In the genomic region with DNA sequence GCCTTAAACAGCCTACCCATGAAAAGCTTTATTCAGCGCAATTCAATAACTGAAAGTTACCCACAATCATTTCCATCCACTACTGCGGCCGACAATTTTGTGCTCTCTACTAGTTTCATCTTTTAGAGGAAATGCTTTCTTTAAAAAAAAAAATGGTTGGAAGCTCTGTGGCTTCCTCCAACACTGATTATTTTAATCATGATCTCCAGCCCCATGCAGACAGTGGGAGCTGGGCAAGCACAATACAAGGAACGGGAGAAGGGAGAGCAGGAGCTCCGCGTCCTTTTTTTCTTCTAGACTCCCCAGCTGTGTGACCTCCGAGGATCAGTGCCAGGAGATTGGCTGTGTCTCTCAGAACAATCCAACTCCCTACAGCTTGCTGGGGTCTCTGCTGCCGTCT, we compare ENCODE assay signal across 29 mouse cellular contexts. TPM values are rescaled to one million over a fixed set of nuclear protein-coding genes. Genes with fewer than 3 reads are reported as not detected.
A peak's percentile ranks its signal among the peaks of the same experiment; 100 is the strongest.
DNase-seq lines count a peak whose midpoint lies in the region; ATAC-seq and TF ChIP-seq lines count a peak whose summit lies in the region.
"Had no signal": no experiment of that assay in that cellular context is flagged by ENCODE, and none has a peak within 500 bp of the region (broad histone marks: within the 10 kb centered on the region; RNA-seq: fewer than 3 reads in every experiment).

No protein-coding gene starts in this region.

- no peak for TF ChIP-seq CTCF in stomach, postnatal 0 days (IDR thresholded peaks at IDR 0.05; ENCODE audit: low read depth)

- H3K4me1 ChIP-seq in heart, embryonic 13.5 days, result peaks cover 61% of the 10 kb centered on the region
- H3K4me1 ChIP-seq in stomach, postnatal 0 days (replicated peaks; ENCODE audit: control insufficient read depth, insufficient read depth), result 0 out of 2 replicates have a peak, but pooled peaks cover 2% of the 10 kb centered on the region
- peaks cover 38% of the 10 kb centered on the region for H3K4me1 ChIP-seq in liver, embryonic 11.5 days (replicated peaks; ENCODE audit: control insufficient read depth, insufficient read depth, low read length)

- no peak for ATAC-seq in heart, embryonic 13.5 days (ENCODE audit: extremely low read depth, insufficient number of reproducible peaks, low FRiP score, low TSS enrichment)
- ATAC-seq in stomach, postnatal 0 days (ENCODE audit: low FRiP score, low TSS enrichment), result no peak
- no peak for ATAC-seq in liver, embryonic 11.5 days (replicated peaks; ENCODE audit: low FRiP score)
- ATAC-seq: forebrain, embryonic 15.5 days; hindbrain, embryonic 16.5 days; intestine, embryonic 16.5 days; midbrain, embryonic 13.5 days; Patski had no signal

- intact Hi-C loops in heart, postnatal 36 days (cut with DNase I), result no loop called here

- H3K27ac ChIP-seq in heart, embryonic 13.5 days (replicated peaks), result 0 out of 2 replicates have a peak overlapping the region, but pooled peaks have one; percentile 14
- no peak overlapping the region for H3K27ac ChIP-seq in stomach, postnatal 0 days (replicated peaks)
- no peak overlapping the region for H3K27ac ChIP-seq in liver, embryonic 11.5 days (ENCODE audit: low read depth, low read length)
- H3K27ac ChIP-seq: forebrain, embryonic 15.5 days; hindbrain, embryonic 10.5 days; limb, embryonic 13.5 days; liver, embryonic 15.5 days; lung, embryonic 15.5 days; midbrain, embryonic 13.5 days had no signal

- no peak overlapping the region for H3K9ac ChIP-seq in heart, embryonic 13.5 days
- H3K9ac ChIP-seq in stomach, postnatal 0 days (ENCODE audit: low read length), result no peak overlapping the region
- H3K9ac ChIP-seq in liver, embryonic 11.5 days (ENCODE audit: low read depth, low read length), result no peak overlapping the region
- H3K9ac ChIP-seq: forebrain, embryonic 15.5 days; limb, embryonic 13.5 days; liver, embryonic 15.5 days; lung, embryonic 15.5 days; midbrain, embryonic 13.5 days had no signal

- no peak overlapping the region for H3K4me2 ChIP-seq in heart, embryonic 13.5 days
- no peak overlapping the region for H3K4me2 ChIP-seq in stomach, postnatal 0 days (replicated peaks; ENCODE audit: low read depth)
- no peak overlapping the region for H3K4me2 ChIP-seq in liver, embryonic 11.5 days
- H3K4me2 ChIP-seq: forebrain, embryonic 15.5 days; heart, embryonic 11.5 days; limb, embryonic 13.5 days; liver, embryonic 15.5 days; lung, embryonic 15.5 days; midbrain, embryonic 13.5 days had no signal

- no peak overlapping the region for H3K4me3 ChIP-seq in heart, embryonic 13.5 days
- no peak overlapping the region for H3K4me3 ChIP-seq in stomach, postnatal 0 days (ENCODE audit: low read depth, low read length)
- H3K4me3 ChIP-seq in liver, embryonic 11.5 days (ENCODE audit: low read depth, low read length), result no peak overlapping the region
- H3K4me3 ChIP-seq: forebrain, embryonic 15.5 days; hindbrain, embryonic 10.5 days; limb, embryonic 13.5 days; liver, embryonic 15.5 days; lung, embryonic 15.5 days; megakaryocyte, embryonic 14.5 days; midbrain, embryonic 13.5 days had no signal

- no peaks in the 10 kb centered on the region for H3K27me3 ChIP-seq in heart, embryonic 13.5 days (replicated peaks)
- H3K27me3 ChIP-seq in stomach, postnatal 0 days (ENCODE audit: control insufficient read depth, insufficient read depth, low read length), result no peaks in the 10 kb centered on the region
- H3K27me3 ChIP-seq in liver, embryonic 11.5 days (replicated peaks; ENCODE audit: control insufficient read depth, insufficient read depth, low read length), result no peaks in the 10 kb centered on the region
- H3K27me3 ChIP-seq: forebrain, embryonic 15.5 days; limb, embryonic 13.5 days; liver, embryonic 15.5 days; lung, embryonic 15.5 days; megakaryocyte, embryonic 14.5 days; midbrain, embryonic 13.5 days; Patski had no signal

- H3K9me3 ChIP-seq in heart, embryonic 13.5 days, result no peaks in the 10 kb centered on the region
- H3K9me3 ChIP-seq in stomach, postnatal 0 days (ENCODE audit: control insufficient read depth, low read length), result no peaks in the 10 kb centered on the region
- H3K9me3 ChIP-seq in liver, embryonic 11.5 days (ENCODE audit: control insufficient read depth, low read length), result no peaks in the 10 kb centered on the region
- H3K9me3 ChIP-seq: forebrain, embryonic 15.5 days; hindbrain, embryonic 10.5 days; limb, embryonic 13.5 days; liver, embryonic 15.5 days; lung, embryonic 15.5 days; megakaryocyte, embryonic 14.5 days; midbrain, embryonic 13.5 days had no signal

- WGBS in heart, embryonic 13.5 days, result 61% methylated on average over 8 of the region's 8 CpGs
- WGBS in stomach, postnatal 0 days, result 76% methylated on average over 8 of the region's 8 CpGs
- WGBS in liver, embryonic 11.5 days, result 80% methylated on average over 8 of the region's 8 CpGs

- H3K36me3 ChIP-seq in heart, embryonic 13.5 days, result peaks cover 3% of the 10 kb centered on the region
- no peaks in the 10 kb centered on the region for H3K36me3 ChIP-seq in stomach, postnatal 0 days (ENCODE audit: control insufficient read depth, insufficient read depth, low read length)
- 0 out of 2 replicates have a peak, but pooled peaks cover 1% of the 10 kb centered on the region for H3K36me3 ChIP-seq in liver, embryonic 11.5 days (ENCODE audit: control insufficient read depth, insufficient read depth, low read length)
- H3K36me3 ChIP-seq: forebrain, embryonic 15.5 days; liver, embryonic 15.5 days; lung, embryonic 15.5 days; midbrain, embryonic 13.5 days had no signal

- DNase-seq in cerebellum, adult 9-11 months, result peak; percentile 15
- DNase-seq in cerebellum, postnatal 4 days (ENCODE audit: low spot score in 2 of 2), result no peak
- DNase-seq in heart, postnatal 36 days, result no peak
- peak; percentile 16 for DNase-seq in ovary, postnatal 36 days (ENCODE audit: low spot score)
- no peak for DNase-seq in ovary, adult 18-20 months (ENCODE audit: low spot score)
- no peak for DNase-seq in stomach, postnatal 0 days (ENCODE audit: low spot score)
- DNase-seq in liver, embryonic 11.5 days (ENCODE audit: low spot score), result no peak
- DNase-seq: adrenal gland, adult 2 months; cerebellum, adult 11-12 months; cerebellum, postnatal 14 days; embryo, embryonic 11 days; gastrocnemius, postnatal 25 days; layer of hippocampus, adult 9-11 months; lung, postnatal 36 days; retina, postnatal 1 day; right cerebral cortex, postnatal 25 days; thymus, adult 2 months had no signal

- TF ChIP-seq EP300 in stomach, postnatal 0 days (optimal IDR thresholded peaks at IDR 0.05), result no peak

RNA-seq across cellular contexts. Expression of a gene that starts 5.9 kb away (rescaled TPM):
- polyA plus RNA-seq in heart, embryonic 13.5 days (2015; fragmentation: Nextera tagmentation; extraction: Ambion mirVana), result 51.9 and 58.9 TPM in 2 replicates
- total RNA-seq in heart, postnatal 36 days (2021), result 100 to 1,000 TPM; 120 to 133 TPM
- 40.1 and 44.1 TPM in 2 replicates for polyA plus RNA-seq in stomach, postnatal 0 days (2015; fragmentation: Nextera tagmentation; extraction: Ambion mirVana)
- polyA plus RNA-seq in liver, embryonic 11.5 days (2014; fragmentation: Nextera tagmentation; extraction: Ambion mirVana), result 50.2 and 52.7 TPM in 2 replicates

Comparison
In these comparisons a context has a peak if more than half of its experiments do, and no peak if none do; other contexts are left out.
1. DNase-seq: peak in cerebellum, adult 9-11 months (single experiment) and ovary, postnatal 36 days (single experiment); none in cerebellum, postnatal 4 days (0 of 2), heart, postnatal 36 days (0 of 2), ovary, adult 18-20 months (single experiment), stomach, postnatal 0 days (single experiment) and liver, embryonic 11.5 days (single experiment).